Mouse (Mus musculus) embryonic facial prominence, embryonic 14.5 days (tissue): ENCODE measurements at regions not wholly inside any gene's neighbourhood (a gene's known extent, or its start where the extent isn't known, plus 50 kb on each side); places are given as distances from the start of the nearest gene placed in this dataset.

Experiments used
- ATAC-seq: fragments of 200-750 bp; cut with Nextera tagmentation; 2 replicates; pipeline ENCODE4 v1.8.0; 2017; ENCODE audit warnings: low read depth, moderate number of reproducible peaks, moderate TSS enrichment
- DNase-seq: peaks from one replicate; pipeline ENCODE4 v3.0.0-alpha.2; 2015; ENCODE audit warnings: low spot score
- H3K27ac ChIP-seq: fragments of 300-500 bp; sonication (generic); replicated peaks from 2 replicates; pipeline ENCODE4 v1.5.1; 2014; ENCODE audit warnings: low read depth, mild to moderate bottlenecking, low read length, moderate library complexity
- H3K27me3 ChIP-seq: fragments of 300-500 bp; sonication (generic); replicated peaks from 2 replicates; pipeline ENCODE4 v1.6.1; 2014; ENCODE audit warnings: low read length; ENCODE audit not compliant: control insufficient read depth, insufficient read depth
- H3K36me3 ChIP-seq: fragments of 300-500 bp; sonication (generic); 2 replicates; pipeline ENCODE4 v1.6.1; 2014; ENCODE audit warnings: low read length, mixed read lengths; ENCODE audit not compliant: control insufficient read depth, insufficient read depth
- H3K4me1 ChIP-seq: fragments of 300-500 bp; sonication (generic); 2 replicates; pipeline ENCODE4 v1.6.1; 2014; ENCODE audit warnings: antibody characterized with exemption, low read length; ENCODE audit not compliant: control insufficient read depth, insufficient read depth
- H3K4me2 ChIP-seq: fragments of 300-500 bp; sonication (generic); 2 replicates; pipeline ENCODE4 v1.6.1; 2014; ENCODE audit warnings: low read depth, mild to moderate bottlenecking, low read length, moderate library complexity, mixed read lengths
- H3K4me3 ChIP-seq: fragments of 300-500 bp; sonication (generic); 2 replicates; pipeline ENCODE4 v1.5.1; 2014; ENCODE audit warnings: low read depth, mild to moderate bottlenecking, low read length
- H3K9ac ChIP-seq: fragments of 300-500 bp; sonication (generic); 2 replicates; pipeline ENCODE4 v1.6.1; 2014; ENCODE audit warnings: low read depth, mild to moderate bottlenecking, low read length, moderate library complexity, mixed read lengths
- H3K9me3 ChIP-seq: fragments of 300-500 bp; sonication (generic); 2 replicates; pipeline ENCODE4 v1.6.1; 2016; ENCODE audit warnings: low read length; ENCODE audit not compliant: control insufficient read depth
- WGBS: fragments of 180-500 bp; shearing (Covaris S2); extraction: QIAGEN DNeasy Blood & Tissue Kit; methylation state at CpG from one replicate; pipeline ENCODE4 v1.1.7; 2014; 5-methylcytosine and 5-hydroxymethylcytosine counted together

- no peaks in the 10 kb centered on the region for H3K36me3 ChIP-seq
- no peaks in the 10 kb centered on the region for H3K4me1 ChIP-seq
- H3K9ac ChIP-seq, result no peak overlapping the region
- DNase-seq (peak; percentile 24), ATAC-seq (no peak)
- no peak overlapping the region for H3K4me3 ChIP-seq
- no peak overlapping the region for H3K27ac ChIP-seq
- H3K27me3 ChIP-seq, result no peaks in the 10 kb centered on the region
- H3K9me3 ChIP-seq, result no peaks in the 10 kb centered on the region
- H3K4me2 ChIP-seq, result no peak overlapping the region
- WGBS, result 30% methylated on average over 1 of the region's 1 CpGs
These were observed 211.3 kb upstream of the Foxg1 start for GRCm38 (mm10) chr12:49171014-49171677.

GRCm38 (mm10) chr12:49191348-49191747, 191.1 kb upstream of the Foxg1 start:
- no peak overlapping the region for H3K4me2 ChIP-seq
- H3K4me1 ChIP-seq, result no peaks in the 10 kb centered on the region
- ATAC-seq, result no peak
- no peaks in the 10 kb centered on the region for H3K36me3 ChIP-seq
- H3K27me3 ChIP-seq, result no peaks in the 10 kb centered on the region
- H3K9ac ChIP-seq, result no peak overlapping the region
- WGBS, result 40% methylated on average over 2 of the region's 2 CpGs
- H3K9me3 ChIP-seq, result no peaks in the 10 kb centered on the region
- H3K4me3 ChIP-seq, result no peak overlapping the region
- no peak overlapping the region for H3K27ac ChIP-seq
- DNase-seq, result no peak

DNA sequence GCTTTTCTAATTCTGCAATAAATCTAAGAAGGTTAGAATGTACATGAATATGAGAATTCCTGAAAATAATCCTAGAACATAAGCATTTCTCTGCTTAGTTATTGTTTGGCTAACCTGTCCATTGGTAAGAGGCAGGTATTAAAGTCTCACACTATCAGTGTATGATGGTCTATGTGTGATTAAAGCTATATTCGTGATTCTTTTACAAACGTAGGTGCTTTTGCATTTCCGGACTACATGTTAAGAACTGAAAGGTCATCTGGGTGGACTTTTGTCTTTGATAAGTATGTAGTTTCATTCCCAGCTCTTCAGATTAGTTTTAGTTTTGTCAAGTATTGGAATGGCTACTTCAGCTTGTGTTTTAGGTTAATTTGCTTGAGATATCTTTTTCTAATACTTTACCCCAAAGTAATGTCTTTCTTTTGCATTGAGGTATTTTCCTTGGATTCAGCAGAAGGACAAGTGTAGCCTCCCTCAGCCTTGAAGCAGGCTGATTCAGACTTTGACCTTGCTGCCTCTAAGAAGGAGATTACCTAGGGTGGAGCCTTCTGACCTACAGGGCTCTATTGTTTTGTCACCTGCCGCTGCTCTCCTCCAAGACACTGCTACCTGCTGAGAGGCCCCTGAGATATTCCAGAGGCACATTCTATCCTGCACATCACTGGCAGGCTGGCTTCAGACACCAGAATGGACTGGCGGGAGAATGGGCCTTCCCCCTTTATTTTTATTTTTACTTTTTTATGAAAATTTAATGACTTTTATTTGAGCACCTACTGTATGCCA, 148.7 kb upstream of the Foxg1 start:
- H3K36me3 ChIP-seq, result no peaks in the 10 kb centered on the region
- DNase-seq (no peak), ATAC-seq (no peak)
- no peaks in the 10 kb centered on the region for H3K27me3 ChIP-seq
- H3K9ac ChIP-seq, result no peak overlapping the region
- 84% methylated on average over 5 of the region's 5 CpGs for WGBS
- no peak overlapping the region for H3K4me2 ChIP-seq
- no peak overlapping the region for H3K27ac ChIP-seq
- H3K4me1 ChIP-seq, result no peaks in the 10 kb centered on the region
- H3K4me3 ChIP-seq, result no peak overlapping the region
- no peaks in the 10 kb centered on the region for H3K9me3 ChIP-seq
